Mouse (Mus musculus): ENCODE measurements around the gene Gdpd4.

Gene Gdpd4

DNA sequence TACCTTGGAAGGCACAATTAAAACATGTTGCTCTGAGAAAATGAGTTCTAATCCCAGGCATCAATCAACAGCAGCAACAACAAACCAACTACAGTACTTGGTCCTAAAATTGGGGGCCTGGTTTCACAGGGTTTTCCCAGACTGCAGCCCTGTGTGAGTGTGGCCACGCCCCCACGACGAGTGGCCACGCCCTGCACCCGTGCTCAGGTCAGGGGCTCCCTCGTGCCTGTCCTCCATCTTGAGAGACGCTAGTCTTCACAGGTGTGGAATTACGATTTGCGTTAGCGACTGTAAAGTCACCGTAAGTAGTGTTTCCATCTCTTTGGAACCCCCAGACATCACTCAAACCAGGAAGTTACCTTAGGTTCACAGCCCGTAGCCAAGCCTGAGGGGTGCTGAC lies at the start of gene Gdpd4:
Gdpd4 (plus strand) TSS at position 214 of the 400 bp plus-strand sequence.
- DNase-seq (ENCODE audit: low spot score in 2 of 2), result no peak

DNA sequence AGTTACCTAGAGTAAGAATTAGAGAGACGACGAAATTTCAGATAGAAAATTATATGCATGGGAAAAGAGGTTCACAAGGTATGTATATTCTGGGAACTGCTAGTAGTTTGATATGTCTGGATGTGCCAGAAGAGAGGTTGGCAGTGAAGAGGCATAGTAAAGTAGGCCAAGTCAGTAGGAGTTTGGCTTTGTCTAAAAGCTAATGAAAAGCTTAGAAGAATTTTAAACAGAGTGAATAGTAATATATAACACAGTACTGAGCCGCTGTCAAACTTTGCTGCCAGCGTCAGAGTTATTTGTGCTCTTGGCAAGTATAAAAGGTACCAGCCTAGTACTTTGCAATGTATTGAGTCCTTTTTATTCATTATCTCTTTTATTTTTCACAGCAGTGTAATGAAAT lies 47.4 kb upstream of the Gdpd4 start:
- no peak for DNase-seq (ENCODE audit: low spot score in 2 of 2)

DNA sequence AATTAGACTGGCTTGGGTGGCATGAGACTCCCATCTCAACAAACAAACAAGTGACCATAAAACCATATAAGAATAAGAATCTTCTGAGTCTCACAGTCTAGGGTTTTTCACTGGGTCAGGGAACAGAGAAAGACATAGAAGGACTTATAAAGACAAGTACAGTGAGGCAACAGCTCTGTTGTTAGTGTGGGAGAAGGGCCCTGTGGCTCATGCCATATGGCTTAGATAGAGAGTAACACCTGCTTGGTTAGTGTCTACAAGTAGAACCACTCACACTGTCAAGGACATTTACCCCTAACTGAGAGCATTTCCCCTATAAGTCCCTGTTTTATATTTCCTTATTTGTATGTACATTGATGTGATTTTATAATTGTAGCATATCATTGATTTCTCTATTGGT lies 46.4 kb upstream of the Gdpd4 start:
- no peak for DNase-seq (ENCODE audit: low spot score in 2 of 2)

DNA sequence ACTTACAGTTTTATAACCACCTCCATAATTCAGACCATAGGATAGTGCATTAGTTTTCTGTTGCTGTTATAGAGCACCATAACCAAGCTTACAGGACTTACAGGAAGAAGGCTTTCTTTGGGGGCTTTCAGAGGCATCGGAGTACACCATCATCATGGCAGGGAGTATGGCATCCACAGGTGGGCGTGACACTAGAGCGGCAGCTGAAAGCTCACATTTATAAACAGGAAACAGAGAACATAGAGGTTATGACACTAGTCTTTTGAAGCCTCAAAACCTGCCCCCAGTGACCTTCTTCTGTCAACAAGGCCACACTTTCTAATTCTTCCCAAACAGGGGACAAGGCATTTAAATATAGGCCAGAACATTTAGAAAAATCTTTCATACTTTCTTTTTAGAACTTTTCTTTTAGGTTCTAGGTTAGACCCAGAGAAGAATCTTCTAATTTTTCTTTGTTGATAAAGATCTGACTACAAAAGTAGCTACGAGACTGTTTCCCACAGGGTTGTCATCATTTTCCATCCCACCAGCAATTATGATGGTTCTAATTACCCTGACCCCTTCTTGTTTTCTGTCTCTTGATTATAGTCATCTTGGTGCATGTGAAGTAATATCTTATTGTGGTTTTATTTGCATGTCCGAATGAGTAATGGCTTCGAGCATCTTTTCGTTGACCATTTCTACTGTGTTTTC lies 41.8 kb upstream of the Gdpd4 start:
- no peak for DNase-seq (ENCODE audit: low spot score in 2 of 2)

DNA sequence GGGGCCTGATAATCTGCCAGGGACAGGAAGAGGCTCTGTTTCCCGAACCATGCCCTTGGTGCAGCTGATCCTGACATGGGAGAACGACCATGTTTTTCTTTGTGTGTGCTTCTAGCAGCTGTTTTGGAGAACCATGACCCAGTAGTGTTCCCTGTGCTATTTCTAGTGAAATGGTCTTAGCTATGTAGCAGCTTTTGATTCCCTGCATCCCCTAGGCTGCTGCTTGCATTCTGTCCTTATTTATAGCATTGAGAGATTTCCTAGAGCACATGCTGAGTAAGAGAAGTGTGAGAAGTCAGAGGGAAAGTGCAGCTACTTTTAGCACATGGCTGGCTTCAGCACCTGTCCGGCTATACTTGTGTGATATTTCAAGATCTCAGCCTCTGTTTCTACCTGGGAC lies 8.1 kb upstream of the Gdpd4 start:
- DNase-seq (ENCODE audit: low spot score in 2 of 2), result no peak

DNA sequence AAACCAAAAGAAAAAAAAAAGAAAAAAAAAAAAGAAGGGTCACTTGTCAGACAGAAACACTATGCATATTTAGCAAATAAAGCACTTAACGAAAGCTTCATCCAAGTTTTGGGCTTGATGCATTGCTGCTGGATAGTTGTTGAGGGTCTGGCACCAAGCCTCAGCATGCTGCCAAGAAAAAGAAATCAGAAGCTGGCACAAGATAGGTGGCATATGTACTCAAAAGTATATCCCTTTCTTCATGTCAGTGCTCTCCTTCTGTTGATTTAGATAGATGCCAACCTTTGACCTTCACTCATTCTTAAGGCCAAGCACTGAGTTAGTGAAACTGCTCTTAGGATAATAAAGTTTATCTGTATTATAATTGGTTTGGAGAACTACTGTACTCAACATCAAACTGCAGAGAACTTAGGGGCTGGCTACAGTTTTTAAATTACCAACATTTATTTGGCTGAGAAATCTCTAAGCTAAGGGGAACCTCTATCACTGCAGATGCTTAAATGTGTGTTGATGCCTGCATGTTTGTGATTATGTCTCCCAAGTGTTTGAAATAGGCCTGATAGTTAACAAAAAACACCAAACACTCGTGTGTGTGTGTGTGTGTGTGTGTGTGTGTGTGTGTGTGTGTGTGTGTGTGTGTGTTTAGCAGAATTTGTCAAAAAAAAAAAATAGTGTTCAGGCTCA lies 4.8 kb upstream of the Gdpd4 start:
- no peak for DNase-seq (ENCODE audit: low spot score in 2 of 2)

DNA sequence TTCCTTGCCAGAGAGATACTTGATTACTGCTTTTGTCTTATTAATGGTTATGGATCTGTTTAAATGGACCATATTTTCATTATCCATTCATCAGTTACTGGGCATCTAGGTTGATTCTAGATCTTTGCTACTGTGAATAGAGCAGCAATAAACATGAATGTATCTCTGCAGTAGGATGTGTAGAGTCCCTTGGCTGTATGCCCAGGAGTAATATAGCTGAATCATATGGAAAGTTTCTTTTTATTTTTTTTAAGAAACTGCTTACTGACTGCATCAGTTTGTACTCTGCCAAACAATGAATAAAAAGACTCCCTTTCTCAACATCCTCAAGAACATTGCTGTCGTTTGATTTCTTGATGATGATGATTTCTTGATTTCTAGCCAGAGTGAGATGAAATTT lies 6.1 kb downstream of the Gdpd4 start:
- DNase-seq (ENCODE audit: low spot score in 2 of 2), result no peak

DNA sequence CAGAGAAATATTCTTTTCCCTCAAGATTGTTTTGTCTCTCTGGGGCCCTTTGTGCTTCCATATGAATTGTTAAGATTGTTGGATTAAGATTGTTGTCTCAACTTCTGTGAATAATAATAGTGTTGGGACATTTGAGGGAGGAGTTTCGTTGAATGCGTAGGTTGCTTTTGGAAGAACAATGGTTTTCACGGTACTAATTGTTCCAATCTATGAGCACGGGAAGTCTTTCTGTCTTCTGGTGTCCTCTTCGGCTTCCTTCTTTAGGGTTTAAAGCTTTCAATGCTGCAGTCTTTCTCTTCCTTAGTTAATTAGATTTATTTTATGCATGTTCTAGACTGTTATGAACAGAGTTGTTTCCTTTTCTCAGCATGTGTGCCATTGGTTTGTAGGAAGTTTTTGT lies 7.2 kb downstream of the Gdpd4 start:
- no peak for DNase-seq (ENCODE audit: low spot score in 2 of 2)

DNA sequence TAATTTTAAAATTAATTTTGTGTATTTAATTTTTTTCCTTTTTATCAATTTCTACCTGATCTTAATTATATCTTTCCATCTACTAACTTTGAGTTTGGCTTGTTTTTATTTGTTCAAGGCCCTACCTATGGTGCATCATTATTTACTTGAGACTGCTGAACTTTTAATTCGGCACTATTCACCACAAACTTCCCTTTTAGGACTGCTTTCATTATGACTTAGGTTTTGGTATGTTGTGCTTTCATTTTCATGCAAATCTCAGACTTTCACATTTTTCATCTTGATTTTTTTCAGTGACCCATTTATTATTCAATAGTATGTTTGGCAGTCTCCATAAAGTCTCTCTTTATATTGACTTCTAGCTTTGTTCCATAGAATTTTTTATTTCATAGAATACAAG lies 24.7 kb downstream of the Gdpd4 start:
- DNase-seq (ENCODE audit: low spot score in 2 of 2), result no peak

DNA sequence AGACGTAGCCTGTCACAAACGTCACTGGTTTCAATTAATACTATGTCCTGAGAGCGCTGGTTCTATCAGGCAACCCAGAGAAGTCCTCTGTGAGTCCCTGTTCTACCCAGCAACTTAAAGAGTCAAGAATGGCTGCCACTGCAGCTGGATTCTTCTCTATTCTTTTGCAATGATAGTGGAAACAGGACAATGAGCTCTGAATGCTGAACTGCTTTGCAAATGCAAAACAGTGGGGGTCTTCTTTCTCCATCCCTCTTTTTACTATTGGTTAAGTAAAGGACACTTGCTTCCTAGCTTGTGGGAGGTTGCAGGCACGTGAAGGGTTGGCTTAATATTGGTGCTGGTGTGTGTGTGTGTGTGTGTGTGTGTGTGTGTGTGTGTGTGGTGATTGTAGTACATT lies 52.7 kb downstream of the Gdpd4 start:
- DNase-seq (ENCODE audit: low spot score in 2 of 2), result no peak

DNA sequence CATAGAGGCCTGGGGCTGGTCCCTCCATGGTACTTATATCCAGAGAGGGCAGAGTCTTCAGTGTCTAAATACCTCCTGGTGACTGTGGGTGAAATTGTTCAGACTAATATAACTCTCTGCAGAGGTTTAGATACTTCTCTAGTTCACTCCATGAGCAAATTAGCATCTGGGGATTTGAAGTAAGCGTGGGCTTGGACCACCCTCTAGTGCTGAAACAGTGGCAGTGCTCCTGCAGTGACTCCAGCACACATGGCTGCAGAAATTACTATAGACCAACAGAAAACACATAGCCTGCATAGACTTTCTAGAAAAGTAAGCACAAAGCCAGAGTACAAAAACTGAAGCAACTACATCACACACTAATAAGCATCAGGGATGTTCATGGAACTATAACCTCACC lies 57.7 kb downstream of the Gdpd4 start:
- peak; percentile 7 to 16 for DNase-seq (ENCODE audit: low spot score in 2 of 2)

DNA sequence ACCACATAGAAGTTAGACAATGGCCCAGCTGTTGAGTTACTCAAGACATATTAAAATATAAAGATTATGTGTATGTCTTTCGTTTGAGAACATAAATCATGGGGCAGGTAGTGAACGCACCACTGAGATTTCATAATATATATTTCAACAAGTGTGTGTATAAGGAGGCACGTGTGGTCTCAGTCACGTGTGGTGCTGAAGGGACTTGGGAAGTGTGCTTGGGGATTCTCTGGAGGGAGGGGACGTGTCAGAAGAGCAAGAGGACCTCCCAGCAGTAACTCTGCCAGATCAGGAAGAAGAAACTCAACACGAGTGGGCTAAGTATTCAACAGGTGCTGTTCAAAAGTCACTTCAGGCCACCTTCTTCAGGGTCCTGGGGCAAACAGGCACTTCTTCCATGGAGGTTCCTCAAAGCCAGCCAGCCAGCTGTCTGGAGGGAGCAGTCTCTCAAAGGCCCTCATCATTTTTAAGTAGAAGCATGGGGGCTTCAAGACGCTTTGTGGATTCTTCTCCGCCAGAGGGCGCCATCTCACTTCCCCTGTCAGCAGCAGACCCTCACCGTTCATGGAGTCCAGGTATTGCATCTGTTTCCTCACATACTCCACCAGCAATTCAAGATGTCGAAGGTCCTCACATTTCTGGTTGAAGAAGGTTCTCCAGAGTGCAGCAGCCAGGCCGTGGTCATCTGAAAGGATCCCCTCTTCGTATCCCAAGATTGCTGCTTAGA lies 64.5 kb downstream of the Gdpd4 start:
- DNase-seq (ENCODE audit: low spot score in 2 of 2), result no peak

DNA sequence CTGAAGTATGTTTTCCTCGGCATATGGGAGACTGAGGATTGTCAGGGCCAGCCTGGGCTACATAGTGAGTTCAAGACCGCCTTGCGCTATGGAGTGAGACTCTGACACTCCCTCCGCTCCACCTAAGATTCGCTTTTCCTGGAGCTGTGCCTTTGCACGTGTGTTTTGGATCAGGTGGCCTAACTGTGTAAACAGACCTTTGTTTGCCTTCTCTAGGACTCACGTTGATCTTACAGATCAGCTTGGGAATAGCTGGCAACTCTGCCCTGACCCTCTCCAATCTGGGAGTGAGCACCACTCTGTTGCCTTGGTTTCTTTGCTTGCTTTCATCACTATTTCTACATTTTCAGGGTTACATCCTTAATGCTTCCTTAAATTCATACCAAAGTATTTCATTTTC lies 82.9 kb downstream of the Gdpd4 start:
- DNase-seq (ENCODE audit: low spot score in 2 of 2), result no peak

DNA sequence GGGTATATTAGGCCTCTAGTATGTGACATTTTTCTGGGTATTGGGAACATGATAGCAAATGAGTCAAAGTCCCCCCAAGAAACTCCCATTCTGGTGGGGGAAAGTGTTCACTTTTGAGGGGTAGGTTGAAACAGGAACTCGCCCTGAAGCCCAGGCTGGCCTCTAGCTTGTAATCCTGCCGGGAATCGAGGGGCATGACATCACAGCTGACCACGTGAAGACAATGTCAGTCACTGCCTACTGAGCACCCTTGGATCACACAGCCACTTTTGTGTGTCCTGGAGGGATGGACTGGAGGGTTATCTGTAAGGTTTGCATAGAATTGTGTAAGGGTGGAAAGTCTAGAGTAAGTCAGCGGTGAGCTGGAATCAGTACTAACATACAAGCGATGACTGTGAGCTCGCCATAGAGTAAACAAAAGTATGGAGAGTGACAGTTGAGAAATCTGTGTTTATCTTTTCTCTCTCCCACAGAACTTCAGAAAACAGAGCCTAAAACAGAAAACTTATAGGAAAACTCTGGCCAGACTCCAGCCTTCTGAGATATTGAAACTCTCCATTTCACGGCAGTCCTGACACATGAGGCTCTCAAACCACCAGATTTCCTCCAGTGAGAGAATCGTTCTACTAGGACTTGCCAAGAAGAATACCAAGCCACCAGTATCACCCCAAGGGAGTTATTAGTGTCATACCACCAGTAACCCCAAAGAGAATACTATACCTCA lies 128.5 kb downstream of the Gdpd4 start:
- DNase-seq (ENCODE audit: low spot score in 2 of 2), result no peak

DNA sequence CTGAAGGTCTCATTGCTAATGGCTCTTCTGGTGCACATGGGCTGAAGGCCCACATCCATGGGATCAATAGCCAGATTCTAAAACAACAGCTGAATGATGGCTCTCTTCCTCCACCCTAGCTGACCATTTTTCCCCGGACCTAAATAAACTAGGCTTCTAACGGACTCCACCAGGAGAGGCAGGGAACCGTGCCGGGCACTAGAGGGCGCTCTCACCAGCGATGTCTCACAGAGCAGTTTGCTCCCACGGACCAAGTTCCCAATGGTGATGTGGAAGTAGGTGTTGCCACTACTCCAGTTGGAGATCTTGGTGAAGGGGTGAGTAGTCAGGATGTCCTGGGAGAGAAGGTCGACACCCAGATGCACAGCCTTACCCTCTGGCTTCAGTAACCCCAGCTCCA lies 132.2 kb downstream of the Gdpd4 start:
- DNase-seq (ENCODE audit: low spot score in 2 of 2), result no peak

DNA sequence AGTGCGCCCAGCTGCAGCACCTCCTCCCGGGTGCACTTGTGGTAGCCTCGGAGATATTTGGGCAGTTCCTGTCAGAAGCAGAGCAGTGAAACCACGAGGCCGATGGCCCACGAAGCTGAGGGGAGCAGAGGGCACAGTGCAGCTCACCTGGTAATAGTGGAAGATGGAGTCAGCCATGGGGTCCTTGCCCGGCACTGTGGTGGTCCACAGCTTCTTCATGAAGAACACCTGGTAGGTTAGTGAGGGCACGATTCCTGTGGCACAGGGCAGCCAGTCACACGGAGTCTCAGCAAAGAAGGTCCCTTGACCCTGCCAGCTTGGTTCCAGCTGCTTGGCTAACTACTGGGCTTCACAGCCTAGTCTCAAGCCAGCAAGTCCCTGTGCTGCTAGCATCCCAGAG lies 134.7 kb downstream of the Gdpd4 start:
- no peak for DNase-seq (ENCODE audit: low spot score in 2 of 2)

DNA sequence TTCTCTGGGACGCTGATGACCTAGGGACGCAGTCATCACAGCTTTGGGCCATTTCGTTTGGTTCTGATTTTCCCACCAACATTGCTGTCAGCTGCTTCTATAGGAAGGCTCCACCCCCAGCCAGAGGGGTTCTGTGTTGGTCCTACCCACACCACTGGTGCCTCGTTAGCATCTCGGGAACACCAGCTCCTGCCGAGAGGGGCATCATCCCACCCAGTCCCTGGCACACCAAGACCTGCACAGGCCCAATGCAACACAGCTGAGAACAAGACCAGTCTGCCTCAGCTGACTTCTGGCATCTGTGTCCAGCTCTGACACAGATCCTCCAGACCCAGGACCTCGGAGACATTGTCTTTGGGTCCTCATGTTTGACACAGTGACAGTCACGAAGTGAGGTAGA lies 135.2 kb downstream of the Gdpd4 start:
- no peak for DNase-seq (ENCODE audit: low spot score in 2 of 2)

DNA sequence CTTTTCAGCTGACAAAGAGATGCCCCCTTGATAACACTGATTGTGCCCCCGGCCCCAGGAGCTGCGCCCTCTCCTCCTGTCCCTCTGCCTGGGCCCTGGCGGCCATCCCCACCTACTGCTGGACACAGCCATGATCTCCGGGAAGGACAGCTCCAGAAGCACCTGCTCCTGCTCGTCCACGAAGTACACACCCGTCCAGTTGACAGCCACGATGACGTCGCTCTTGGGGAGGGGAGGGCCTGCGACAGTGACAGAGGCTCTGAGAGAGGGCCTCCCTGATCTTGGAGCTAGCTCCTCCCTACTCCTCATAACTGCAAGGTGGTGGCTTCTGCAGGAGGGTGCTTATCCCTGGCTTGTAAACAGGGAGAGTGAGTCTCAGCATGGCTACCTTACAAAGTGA lies 146.5 kb downstream of the Gdpd4 start:
- no peak for DNase-seq (ENCODE audit: low spot score in 2 of 2)

DNA sequence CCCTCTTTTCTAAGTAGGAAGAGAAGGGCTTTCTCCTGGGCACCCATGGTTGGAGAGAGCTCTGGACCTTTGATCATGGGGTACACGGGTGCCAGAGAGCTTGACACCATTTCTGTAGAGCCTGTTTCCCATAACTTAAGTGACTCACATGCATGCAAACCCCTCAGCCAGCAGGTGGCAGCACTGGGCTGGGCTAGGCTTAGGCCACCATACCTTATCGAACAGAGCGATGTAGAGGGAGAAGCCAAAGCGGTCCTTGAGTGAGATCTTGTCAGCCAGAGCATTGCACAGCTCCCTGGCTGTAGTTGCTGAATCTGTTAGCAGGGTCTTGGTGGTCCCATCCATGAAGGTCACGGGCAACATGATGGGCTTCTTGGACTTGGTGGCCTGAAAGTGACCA lies 151.9 kb downstream of the Gdpd4 start:
- DNase-seq (ENCODE audit: low spot score in 2 of 2), result peak; percentile 69 to 70

DNA sequence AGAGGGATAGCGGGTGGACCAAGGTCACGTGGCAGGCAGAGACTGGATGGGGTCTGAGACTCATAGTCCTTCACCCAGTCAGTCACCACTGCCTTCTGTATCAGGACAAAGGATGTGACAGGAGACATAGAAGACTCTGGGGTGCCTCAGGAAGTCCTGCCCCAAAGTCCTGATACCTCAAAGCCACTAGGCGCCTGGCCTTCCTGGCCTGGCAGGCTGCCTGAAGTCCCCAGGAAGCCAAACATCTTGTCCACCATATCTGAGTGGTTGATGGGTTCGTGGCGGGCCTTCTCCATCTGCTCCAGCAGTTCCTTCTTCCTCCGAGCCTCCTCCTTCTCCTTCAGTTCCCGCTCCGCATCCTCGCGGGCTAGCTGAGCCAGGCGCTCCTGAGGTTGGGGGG lies 157.7 kb downstream of the Gdpd4 start:
- DNase-seq (ENCODE audit: low spot score in 2 of 2), result no peak

DNA sequence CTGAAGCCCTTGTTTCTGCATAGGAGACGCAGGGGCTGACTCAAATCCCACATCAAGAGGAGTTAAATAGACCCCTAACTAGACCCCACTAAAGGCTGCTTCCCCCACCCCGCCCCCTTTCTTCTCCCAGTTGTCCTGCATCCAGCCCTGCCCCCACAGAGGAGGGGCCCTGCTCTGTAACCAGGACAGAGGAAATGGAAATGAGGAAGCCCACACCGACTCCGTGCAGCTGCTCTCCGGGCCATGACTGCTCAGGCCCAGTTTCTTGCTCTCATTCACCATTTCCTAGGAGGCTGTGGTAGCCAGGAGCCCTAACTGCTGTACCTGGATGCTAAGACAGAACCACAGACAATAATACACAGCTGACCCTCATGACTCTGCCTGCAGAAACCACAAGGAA lies 162.6 kb downstream of the Gdpd4 start:
- DNase-seq (ENCODE audit: low spot score in 2 of 2), result no peak

DNA sequence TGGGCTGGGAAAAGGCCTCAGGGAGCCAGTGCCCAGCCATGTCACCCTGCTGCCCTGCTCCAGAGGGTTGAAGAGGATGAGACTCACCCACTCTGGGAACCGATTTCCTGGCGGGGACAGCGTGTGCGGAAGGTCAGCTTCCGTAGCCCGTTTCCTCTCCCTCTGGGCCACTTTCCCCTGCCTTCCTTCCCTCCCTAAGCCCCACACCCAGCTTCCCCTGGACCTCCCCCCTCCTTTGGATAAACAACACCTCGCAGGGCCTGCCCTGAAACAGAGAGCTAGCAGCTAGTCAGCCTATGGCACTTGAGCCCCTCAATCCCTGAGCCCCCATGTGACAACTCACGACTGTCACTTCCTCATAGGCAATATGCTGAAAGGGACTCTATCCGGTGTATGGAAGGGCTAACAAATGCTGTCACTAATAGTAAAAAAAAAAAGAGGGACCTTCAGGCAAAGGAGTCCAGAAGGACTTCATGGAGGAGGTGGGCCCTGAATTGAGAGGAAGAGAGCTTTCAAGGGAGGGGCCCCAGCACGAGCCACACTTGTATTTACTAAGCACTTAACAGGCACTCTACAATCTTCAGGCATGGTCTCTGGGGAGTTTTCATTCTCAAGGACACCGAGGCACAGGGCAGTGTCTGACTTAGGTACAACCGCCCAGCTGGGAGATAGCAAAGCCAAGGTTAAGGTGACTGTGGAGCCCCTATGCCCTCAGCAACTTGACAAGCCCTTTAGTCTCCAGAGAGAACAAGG lies 165.0 kb downstream of the Gdpd4 start:
- DNase-seq (ENCODE audit: low spot score in 2 of 2), result no peak

Data from urinary bladder, adult 18-20 months (tissue).